Mouse (Mus musculus) neural tube, embryonic 10.5 days (tissue): ENCODE data around the gene Pxn.
"Not testable (repeated sequence)": the region's sequence is repeated elsewhere in the genome, so short reads cannot be mapped to it uniquely, and the experiment has no call there.

Source experiments
- DNase-seq: peaks from one replicate; pipeline ENCODE4 v3.0.0-alpha.2; 2017; ENCODE audit warnings: low spot score; ENCODE audit errors: extremely low spot score

Gene Pxn

GRCm38 (mm10) chr5:115551386-115551785 lies 44.9 kb downstream of the Pxn start:
- DNase-seq, result no peak

- no peak for DNase-seq
Observed at GRCm38 (mm10) chr5:115551799-115552198, 45.3 kb downstream of the Pxn start.

GRCm38 (mm10) chr5:115553801-115554420 lies 47.4 kb downstream of the Pxn start:
- no peak for DNase-seq

- no peak for DNase-seq
Observed at GRCm38 (mm10) chr5:115554536-115555291, 48.2 kb downstream of the Pxn start.

- DNase-seq, result peak; percentile 80
Observed at GRCm38 (mm10) chr5:115556217-115556616, 49.7 kb downstream of the Pxn start.

- DNase-seq, result no peak
Observed at GRCm38 (mm10) chr5:115558182-115558794, 51.8 kb downstream of the Pxn start.

GRCm38 (mm10) chr5:115559237-115560101 lies 53.0 kb downstream of the Pxn start, which contains the start of gene Rplp0:
TSS of gene Rplp0 (plus strand) at chr5:115559467.
- peak; percentile 99 for DNase-seq

GRCm38 (mm10) chr5:115560336-115560905 lies 53.9 kb downstream of the Pxn start:
- DNase-seq, result no peak

GRCm38 (mm10) chr5:115563771-115564585 lies 57.5 kb downstream of the Pxn start:
- no peak for DNase-seq

GRCm38 (mm10) chr5:115564737-115565393 lies 58.4 kb downstream of the Pxn start, which contains the start of gene Gcn1l1:
TSS of gene Gcn1l1 (plus strand) at chr5:115565254.
- DNase-seq, result peak; percentile 86

GRCm38 (mm10) chr5:115565403-115565802 lies 58.9 kb downstream of the Pxn start:
- no peak for DNase-seq

GRCm38 (mm10) chr5:115568681-115569080 lies 62.2 kb downstream of the Pxn start:
- no peak for DNase-seq

- DNase-seq, result no peak
Observed at GRCm38 (mm10) chr5:115569308-115569707, 62.8 kb downstream of the Pxn start.

GRCm38 (mm10) chr5:115569721-115570120 lies 63.2 kb downstream of the Pxn start:
- DNase-seq, result no peak

- DNase-seq, result no peak
Observed at GRCm38 (mm10) chr5:115571086-115571485, 64.6 kb downstream of the Pxn start.

- DNase-seq, result no peak
Observed at GRCm38 (mm10) chr5:115572679-115573535, 66.4 kb downstream of the Pxn start.

GRCm38 (mm10) chr5:115574992-115575391 lies 68.5 kb downstream of the Pxn start:
- no peak for DNase-seq

GRCm38 (mm10) chr5:115577686-115578085 lies 71.2 kb downstream of the Pxn start:
- not testable (repeated sequence) for DNase-seq

GRCm38 (mm10) chr5:115578922-115579321 lies 72.4 kb downstream of the Pxn start:
- DNase-seq, result no peak
